Mouse (Mus musculus) liver, postnatal 0 days (tissue): ENCODE results near the gene Ythdf1. TPM values are rescaled to one million over a fixed set of nuclear protein-coding genes. Genes with fewer than 3 reads are reported as not detected.

Experiments used
- ATAC-seq: fragments of 200-750 bp; cut with Nextera tagmentation; 2 replicates; pipeline ENCODE4 v1.8.0; 2017; ENCODE audit warnings: mild to moderate bottlenecking, moderate library complexity
- DNase-seq: peaks from one replicate; pipeline ENCODE4 v3.0.0-alpha.2; 2016
- H3K27ac ChIP-seq: fragments of 300-500 bp; sonication (generic); 2 replicates; pipeline ENCODE4 v1.5.1; 2014; ENCODE audit warnings: antibody characterized with exemption, moderate library complexity, mild to moderate bottlenecking, low read depth
- H3K27me3 ChIP-seq: fragments of 300-500 bp; sonication (generic); 2 replicates; pipeline ENCODE4 v1.6.1; 2014; ENCODE audit warnings: low read length, control low read depth, mixed read lengths; ENCODE audit not compliant: insufficient read depth
- H3K36me3 ChIP-seq: fragments of 300-500 bp; sonication (generic); replicated peaks from 2 replicates; pipeline ENCODE4 v1.6.1; 2014; ENCODE audit warnings: mild to moderate bottlenecking, control low read depth, low read length, moderate library complexity, mixed read lengths; ENCODE audit not compliant: insufficient read depth
- H3K4me1 ChIP-seq: fragments of 300-500 bp; sonication (generic); 2 replicates; pipeline ENCODE4 v1.6.1; 2014; ENCODE audit warnings: antibody characterized with exemption, mild to moderate bottlenecking, control low read depth; ENCODE audit not compliant: insufficient read depth
- H3K4me2 ChIP-seq: fragments of 300-500 bp; sonication (generic); 2 replicates; pipeline ENCODE4 v1.6.1; 2014; ENCODE audit warnings: low read depth, mild to moderate bottlenecking, low read length, moderate library complexity, mixed read lengths
- H3K4me3 ChIP-seq: fragments of 300-500 bp; sonication (generic); 2 replicates; pipeline ENCODE4 v1.5.1; 2014; ENCODE audit warnings: low read depth, low read length
- H3K9ac ChIP-seq: fragments of 300-500 bp; sonication (generic); replicated peaks from 2 replicates; pipeline ENCODE4 v1.6.1; 2014; ENCODE audit warnings: mild to moderate bottlenecking, moderate library complexity
- H3K9me3 ChIP-seq: fragments of 300-500 bp; sonication (generic); 2 replicates; pipeline ENCODE4 v1.6.1; 2016; ENCODE audit warnings: mild to moderate bottlenecking, control low read depth, low read length, mixed read lengths
- CTCF ChIP-seq: sonication (generic); IDR thresholded peaks from 2 replicates; pipeline ENCODE4 v1.5.1; 2016; ENCODE audit warnings: antibody characterized with exemption, low read depth
- EP300 ChIP-seq: IDR thresholded peaks from 2 replicates; pipeline ENCODE4 v1.6.1; 2016; ENCODE audit warnings: antibody characterized with exemption, low read depth, mild to moderate bottlenecking
- WGBS: fragments of 180-500 bp; shearing (Covaris S2); extraction: QIAGEN DNeasy Blood & Tissue Kit; methylation state at CpG from one replicate; pipeline ENCODE4 v1.1.7; 2014; ENCODE audit not compliant: insufficient replicate concordance; 5-methylcytosine and 5-hydroxymethylcytosine counted together
- polyA plus RNA-seq: library from polyadenylated mRNA; unstranded; fragments of >200 nt; fragmentation: Nextera tagmentation; extraction: Ambion mirVana; gene quantifications from 2 replicates; pipeline ENCODE4 v1.2.1, GENCODE M21; 2015

Gene Ythdf1
- polyA plus RNA-seq, 1 experiment from 2014 or later = 17.8 TPM

- Histone ChIP-seq H3K4me2 (no peak overlapping the region), H3K36me3 (no peaks in the 10 kb centered on the region), H3K27ac (no peak overlapping the region), H3K9ac (no peak overlapping the region), H3K9me3 (no peaks in the 10 kb centered on the region), H3K4me1 (peaks cover 10% of the 10 kb centered on the region; the same call in 1 of the 2 replicates), H3K4me3 (no peak overlapping the region), H3K27me3 (peaks cover 76% of the 10 kb centered on the region)
- TF ChIP-seq CTCF (no peak), EP300 (no peak)
- ATAC-seq = no peak
- no peak for DNase-seq
- WGBS = 2% methylated on average over 26 of the region's 29 CpGs
These were observed 30.2 kb downstream of the Ythdf1 start for GRCm38 (mm10) chr2:180890422-180891074.

- Histone ChIP-seq H3K4me2 (no peak overlapping the region), H3K9me3 (no peaks in the 10 kb centered on the region)
- no peak for DNase-seq
These were observed 30.8 kb downstream of the Ythdf1 start for GRCm38 (mm10) chr2:180889921-180890280.

DNA sequence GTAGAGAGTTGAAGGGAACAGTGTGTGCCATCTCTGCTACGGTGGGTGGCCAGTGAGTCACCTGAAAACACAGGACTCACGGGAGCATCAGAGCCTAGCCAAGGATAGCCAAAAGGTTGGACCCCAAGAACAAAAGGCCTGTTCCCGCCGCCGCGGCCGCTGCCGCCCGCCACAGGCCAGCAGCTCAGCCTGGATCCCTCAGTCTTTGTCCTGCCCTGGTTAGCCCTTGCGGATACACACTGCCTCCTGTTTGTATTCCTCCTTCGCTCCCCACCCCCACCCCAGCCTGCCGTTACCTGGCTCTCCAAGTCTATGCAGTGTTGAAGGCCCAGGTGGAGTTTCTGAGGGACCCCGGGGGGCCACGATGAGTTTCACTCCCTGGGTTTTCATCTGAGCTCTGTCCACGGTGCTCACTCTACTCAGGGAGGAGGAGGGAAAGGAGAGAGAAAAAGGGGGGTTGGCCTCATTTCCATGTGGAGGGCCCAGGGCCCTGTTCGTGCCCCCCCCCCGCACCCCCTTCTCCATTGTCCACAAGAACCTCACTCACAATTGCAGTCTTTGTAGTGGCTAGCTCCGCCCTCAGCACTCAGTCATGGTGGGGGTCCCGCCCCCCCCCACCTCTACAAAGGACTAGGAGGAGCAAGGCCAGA, 31.4 kb downstream of the Ythdf1 start:
- no peak for DNase-seq
- no peak overlapping the region for H3K4me3 ChIP-seq
- H3K4me1 ChIP-seq = peaks cover 10% of the 10 kb centered on the region; the same call in 1 of the 2 replicates

More at GRCm38 (mm10) chr2:180889921-180890280, 30.8 kb downstream of the Ythdf1 start:
- no peak for ATAC-seq
- peaks cover 10% of the 10 kb centered on the region; the same call in 1 of the 2 replicates for H3K4me1 ChIP-seq
- TF ChIP-seq EP300 = no peak
- H3K36me3 ChIP-seq = no peaks in the 10 kb centered on the region
- no peak overlapping the region for H3K27ac ChIP-seq
- H3K4me3 ChIP-seq = no peak overlapping the region
- WGBS = 21% methylated on average over 4 of the region's 4 CpGs
- peaks cover 70% of the 10 kb centered on the region for H3K27me3 ChIP-seq
- H3K9ac ChIP-seq = no peak overlapping the region

GRCm38 (mm10) chr2:180885270-180885669, 35.5 kb downstream of the Ythdf1 start:
- Histone ChIP-seq H3K9me3 (no peaks in the 10 kb centered on the region), H3K36me3 (no peaks in the 10 kb centered on the region), H3K4me3 (no peak overlapping the region), H3K4me2 (no peak overlapping the region), H3K27ac (no peak overlapping the region), H3K9ac (no peak overlapping the region), H3K4me1 (no peaks in the 10 kb centered on the region), H3K27me3 (peaks cover 23% of the 10 kb centered on the region)
- no peak for ATAC-seq
- no peak for DNase-seq
- TF ChIP-seq CTCF (no peak), EP300 (no peak)
- 49% methylated on average over 5 of the region's 5 CpGs for WGBS

More for the DNA sequence above, 31.4 kb downstream of the Ythdf1 start:
- WGBS = 13% methylated on average over 19 of the region's 19 CpGs
- TF ChIP-seq CTCF (no peak), EP300 (no peak)
- H3K27ac ChIP-seq = no peak overlapping the region
- no peak overlapping the region for H3K4me2 ChIP-seq
- no peaks in the 10 kb centered on the region for H3K9me3 ChIP-seq
- H3K27me3 ChIP-seq = peaks cover 65% of the 10 kb centered on the region
- ATAC-seq = no peak
- no peak overlapping the region for H3K9ac ChIP-seq
- no peaks in the 10 kb centered on the region for H3K36me3 ChIP-seq

- Histone ChIP-seq H3K4me2 (no peak overlapping the region), H3K9me3 (no peaks in the 10 kb centered on the region), H3K4me1 (no peaks in the 10 kb centered on the region), H3K27me3 (no peaks in the 10 kb centered on the region), H3K4me3 (no peak overlapping the region), H3K36me3 (no peaks in the 10 kb centered on the region), H3K27ac (no peak overlapping the region), H3K9ac (no peak overlapping the region)
- no peak for ATAC-seq
- 56% methylated on average over 9 of the region's 9 CpGs for WGBS
- TF ChIP-seq CTCF (no peak), EP300 (no peak)
- no peak for DNase-seq
These were observed 39.5 kb downstream of the Ythdf1 start for GRCm38 (mm10) chr2:180881281-180881680.

- ATAC-seq (no peak), DNase-seq (no peak)
- Histone ChIP-seq H3K9me3 (no peaks in the 10 kb centered on the region), H3K36me3 (no peaks in the 10 kb centered on the region), H3K4me3 (no peak overlapping the region), H3K4me2 (no peak overlapping the region), H3K27ac (no peak overlapping the region), H3K9ac (no peak overlapping the region), H3K27me3 (no peaks in the 10 kb centered on the region), H3K4me1 (no peaks in the 10 kb centered on the region)
- WGBS = 56% methylated on average over 7 of the region's 7 CpGs
- TF ChIP-seq EP300 (no peak), CTCF (no peak)
These were observed 41.2 kb downstream of the Ythdf1 start for GRCm38 (mm10) chr2:180879365-180880067.
